Mouse (Mus musculus) liver, embryonic 14.5 days (tissue): ENCODE measurements at regions not wholly inside any gene's neighbourhood (a gene's known extent, or its start where the extent isn't known, plus 50 kb on each side); places are given as distances from the start of the nearest gene placed in this dataset.

Experiments
- ATAC-seq: fragments of 200-750 bp; cut with Nextera tagmentation; 2 replicates; pipeline ENCODE4 v1.8.0; 2017; ENCODE audit warnings: moderate number of reproducible peaks, mild to moderate bottlenecking, moderate library complexity; ENCODE audit not compliant: insufficient read depth
- DNase-seq, 3 experiments: peaks; one replicate each; pipeline ENCODE4 v3.0.0-alpha.2; 2012 to 2013; ENCODE audit warnings: low read depth in 3 of 3, low spot score in 3 of 3
- H3K27ac ChIP-seq: fragments of 300-500 bp; sonication (generic); 2 replicates; pipeline ENCODE4 v1.5.1; 2014; ENCODE audit warnings: moderate library complexity, mild to moderate bottlenecking, control low read depth, inconsistent platforms
- H3K27me3 ChIP-seq: fragments of 300-500 bp; sonication (generic); 2 replicates; pipeline ENCODE4 v1.6.1; 2014; ENCODE audit warnings: mild to moderate bottlenecking, low read length, moderate library complexity; ENCODE audit not compliant: control insufficient read depth, insufficient read depth
- H3K36me3 ChIP-seq: fragments of 300-500 bp; sonication (generic); replicated peaks from 2 replicates; pipeline ENCODE4 v1.6.1; 2014; ENCODE audit warnings: low read depth; ENCODE audit not compliant: control insufficient read depth, insufficient read depth
- H3K4me1 ChIP-seq, 2 experiments: fragments of 200-500 bp in 1 of 2; fragments of 300-500 bp in 1 of 2; sonication (generic) in 1 of 2; replicated peaks; 2 replicates each; pipeline ENCODE4 v1.6.1; 2012 to 2014; ENCODE audit warnings: antibody characterized with exemption in 1 of 2, inconsistent platforms in 1 of 2, low read length in 1 of 2; ENCODE audit not compliant: control insufficient read depth in 2 of 2, insufficient read depth in 2 of 2
- H3K4me2 ChIP-seq: fragments of 300-500 bp; sonication (generic); 2 replicates; pipeline ENCODE4 v1.6.1; 2014; ENCODE audit warnings: low read depth, mild to moderate bottlenecking, control low read depth, moderate library complexity
- H3K4me3 ChIP-seq, 2 experiments: fragments of 200-500 bp in 1 of 2; fragments of 300-500 bp in 1 of 2; sonication (generic) in 1 of 2; 2 replicates each; pipeline ENCODE4 v1.5.1; 2012 to 2014; ENCODE audit warnings: low read depth in 2 of 2, low read length in 2 of 2, mild to moderate bottlenecking in 2 of 2, control low read depth in 1 of 2, inconsistent platforms in 1 of 2, moderate library complexity in 1 of 2; ENCODE audit not compliant: insufficient read depth in 1 of 2
- H3K9ac ChIP-seq: fragments of 300-500 bp; sonication (generic); replicated peaks from 2 replicates; pipeline ENCODE4 v1.6.1; 2014; ENCODE audit warnings: mild to moderate bottlenecking, control low read depth, moderate library complexity
- H3K9me3 ChIP-seq: fragments of 300-500 bp; sonication (generic); 2 replicates; pipeline ENCODE4 v1.6.1; 2016; ENCODE audit warnings: low read length, mixed read lengths; ENCODE audit not compliant: control insufficient read depth
- CTCF ChIP-seq: IDR thresholded peaks from 2 replicates; pipeline ENCODE4 v1.5.1; 2016; ENCODE audit warnings: antibody characterized with exemption, low read depth, control low read depth
- EP300 ChIP-seq: IDR thresholded peaks from 2 replicates; pipeline ENCODE4 v1.6.1; 2016; ENCODE audit warnings: antibody characterized with exemption, low read depth
- WGBS: fragments of 180-500 bp; shearing (Covaris S2); extraction: QIAGEN DNeasy Blood & Tissue Kit; methylation state at CpG from one replicate; pipeline ENCODE4 v1.1.7; 2014; ENCODE audit not compliant: insufficient replicate concordance; 5-methylcytosine and 5-hydroxymethylcytosine counted together

DNA sequence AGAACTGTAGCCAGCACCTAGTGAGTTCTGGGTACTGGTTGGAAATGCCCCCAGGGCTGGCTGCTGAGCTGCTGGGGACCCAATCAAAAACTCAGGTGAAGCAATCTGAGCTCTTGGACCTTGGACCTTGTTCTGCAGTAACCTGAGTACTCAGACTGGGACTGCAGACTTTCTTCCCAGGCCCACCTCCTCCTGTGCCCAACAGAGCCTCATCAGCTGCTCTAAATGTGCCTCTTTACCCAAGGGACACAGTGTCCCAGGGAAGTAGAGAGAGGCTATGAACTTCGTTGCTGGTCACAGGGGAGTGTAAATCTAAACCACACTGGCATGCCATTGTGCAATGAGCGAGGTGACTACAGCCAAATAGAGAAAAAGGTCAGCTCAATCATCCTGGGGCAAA lies 277.6 kb upstream of the Zmiz1 start:
- Histone ChIP-seq H3K9ac (no peak overlapping the region), H3K4me1 (no peaks in the 10 kb centered on the region; a peak in 1 of 4 replicates), H3K4me3 (no peak overlapping the region), H3K27ac (no peak overlapping the region), H3K4me2 (no peak overlapping the region), H3K36me3 (no peaks in the 10 kb centered on the region), H3K27me3 (no peaks in the 10 kb centered on the region), H3K9me3 (no peaks in the 10 kb centered on the region)
- DNase-seq (peak in 1 of 3 experiments; percentile 3), ATAC-seq (no peak)
- TF ChIP-seq EP300 (no peak), CTCF (no peak)
- 15% methylated on average over 2 of the region's 2 CpGs for WGBS

GRCm38 (mm10) chr14:25184042-25184441 lies 274.9 kb upstream of the Zmiz1 start:
- 54% methylated on average over 5 of the region's 5 CpGs for WGBS

DNA sequence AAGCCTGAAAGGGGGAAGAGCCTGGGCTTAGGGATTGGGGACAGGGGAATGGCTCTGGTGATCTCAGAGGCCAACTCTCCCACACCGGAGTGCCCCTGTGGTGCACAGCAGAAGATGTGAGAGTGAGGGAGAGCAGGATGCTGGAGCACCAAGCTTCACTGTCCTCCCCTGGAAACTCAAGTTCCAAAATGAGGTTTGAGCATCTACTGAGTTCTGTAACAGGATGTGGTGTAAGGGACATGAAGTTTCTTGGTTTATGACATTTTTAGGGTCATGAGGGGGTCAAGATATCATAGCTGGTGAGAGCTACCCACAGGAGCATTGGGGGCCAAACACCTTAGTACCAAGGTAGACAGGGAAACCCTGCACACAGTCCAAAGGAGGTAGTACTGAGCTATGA lies 274.1 kb upstream of the Zmiz1 start:
- no peaks in the 10 kb centered on the region for H3K9me3 ChIP-seq
- no peak overlapping the region for H3K4me2 ChIP-seq
- H3K27ac ChIP-seq, result no peak overlapping the region
- ATAC-seq (no peak), DNase-seq (no peak)
- TF ChIP-seq EP300, result no peak
- no peak for TF ChIP-seq CTCF
- H3K36me3 ChIP-seq, result no peaks in the 10 kb centered on the region
- no peak overlapping the region for H3K4me3 ChIP-seq
- no peak overlapping the region for H3K9ac ChIP-seq
- H3K4me1 ChIP-seq, result no peaks in the 10 kb centered on the region; a peak in 1 of 4 replicates
- WGBS, result 52% methylated on average over 1 of the region's 1 CpGs
- no peaks in the 10 kb centered on the region for H3K27me3 ChIP-seq

More at GRCm38 (mm10) chr14:25184042-25184441, 274.9 kb upstream of the Zmiz1 start:
- DNase-seq (no peak), ATAC-seq (no peak)
- TF ChIP-seq CTCF, result no peak
- no peak for TF ChIP-seq EP300
- no peak overlapping the region for H3K4me3 ChIP-seq
- no peak overlapping the region for H3K27ac ChIP-seq
- H3K9ac ChIP-seq, result no peak overlapping the region
- H3K9me3 ChIP-seq, result no peaks in the 10 kb centered on the region
- no peaks in the 10 kb centered on the region; a peak in 1 of 4 replicates for H3K4me1 ChIP-seq
- no peak overlapping the region for H3K4me2 ChIP-seq
- no peaks in the 10 kb centered on the region for H3K27me3 ChIP-seq
- H3K36me3 ChIP-seq, result no peaks in the 10 kb centered on the region

GRCm38 (mm10) chr14:25185556-25185958 lies 273.4 kb upstream of the Zmiz1 start:
- no peaks in the 10 kb centered on the region; a peak in 1 of 4 replicates for H3K4me1 ChIP-seq
- H3K36me3 ChIP-seq, result no peaks in the 10 kb centered on the region
- ATAC-seq (no peak), DNase-seq (no peak)
- no peak overlapping the region for H3K9ac ChIP-seq
- H3K9me3 ChIP-seq, result no peaks in the 10 kb centered on the region
- no peak overlapping the region for H3K27ac ChIP-seq
- no peak overlapping the region for H3K4me2 ChIP-seq
- no peak for TF ChIP-seq CTCF
- no peak for TF ChIP-seq EP300
- no peak overlapping the region for H3K4me3 ChIP-seq
- H3K27me3 ChIP-seq, result no peaks in the 10 kb centered on the region
- WGBS, result 42% methylated on average over 10 of the region's 10 CpGs

DNA sequence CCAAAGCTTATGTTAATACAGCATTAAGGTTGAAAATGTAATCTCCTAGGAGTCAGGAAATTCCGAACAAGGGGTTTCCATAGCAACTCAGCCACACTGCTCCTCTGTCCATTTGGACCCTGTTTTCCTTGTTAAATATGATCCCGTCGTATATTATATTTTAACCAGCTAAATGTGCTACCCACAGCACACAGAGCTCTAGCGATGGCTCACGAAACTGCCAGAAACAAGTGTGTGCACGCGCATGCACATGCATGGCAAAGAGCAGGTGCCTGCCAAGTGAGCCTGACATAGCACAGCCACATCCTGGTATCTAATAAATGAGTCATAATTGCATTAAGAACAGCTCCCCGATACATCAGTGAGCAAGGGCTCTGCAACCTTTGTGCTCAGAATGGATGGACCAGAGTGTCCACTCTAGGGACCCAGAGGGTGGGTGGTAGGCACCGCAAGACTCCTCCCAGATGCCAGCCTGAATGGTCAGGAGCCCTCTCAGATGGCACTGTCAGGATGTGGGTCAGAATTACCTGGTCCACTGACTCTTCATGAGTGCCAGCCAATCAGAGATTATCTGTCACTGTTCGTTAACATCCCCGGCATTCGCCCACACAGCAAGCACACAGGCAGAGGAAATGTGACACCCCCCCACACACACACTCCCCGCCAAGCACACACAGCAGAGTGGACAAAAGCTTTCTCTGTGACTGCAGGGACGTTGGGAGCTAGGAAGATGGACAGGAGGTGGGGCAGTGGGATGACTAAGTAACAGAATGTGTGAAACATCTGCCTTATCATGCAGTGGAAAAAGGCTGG lies 272.8 kb upstream of the Zmiz1 start:
- no peak for DNase-seq
- TF ChIP-seq CTCF, result no peak
- TF ChIP-seq EP300, result no peak
- no peak overlapping the region for H3K27ac ChIP-seq
- ATAC-seq, result no peak
- no peak overlapping the region for H3K4me3 ChIP-seq
- H3K27me3 ChIP-seq, result no peaks in the 10 kb centered on the region
- H3K9ac ChIP-seq, result no peak overlapping the region
- no peaks in the 10 kb centered on the region; a peak in 1 of 4 replicates for H3K4me1 ChIP-seq
- no peaks in the 10 kb centered on the region for H3K36me3 ChIP-seq
- H3K4me2 ChIP-seq, result no peak overlapping the region
- no peaks in the 10 kb centered on the region for H3K9me3 ChIP-seq
- 57% methylated on average over 14 of the region's 14 CpGs for WGBS
